Comparison of ENCODE assay signal across 13 mouse cellular contexts in the genomic region with DNA sequence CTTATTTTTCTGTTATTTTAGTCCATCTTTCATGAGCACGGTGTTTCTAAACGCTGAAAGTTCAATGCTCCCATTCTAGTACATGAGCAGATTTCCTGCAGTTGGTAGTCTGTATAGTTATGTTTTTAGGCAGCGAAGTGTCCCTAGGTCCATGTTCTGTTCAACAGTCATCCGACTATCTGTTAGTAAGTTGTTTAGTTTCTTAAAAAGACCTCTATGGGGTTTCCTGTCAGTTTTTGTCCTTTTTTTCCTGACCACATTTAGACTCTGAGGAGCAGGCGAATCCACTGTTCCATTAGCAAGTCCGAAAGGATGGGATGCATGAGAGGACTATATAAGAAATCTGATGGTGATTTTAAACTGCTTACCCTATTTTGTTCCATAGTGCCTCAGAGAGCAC. TPM values are rescaled to one million over a fixed set of nuclear protein-coding genes. Genes with fewer than 3 reads are reported as not detected.
"Had no signal": no experiment of that assay in that cellular context is flagged by ENCODE, and none has a peak within 500 bp of the region (broad histone marks: within the 10 kb centered on the region; RNA-seq: fewer than 3 reads in every experiment).

No protein-coding gene starts in this region.

RNA-seq across cellular contexts. Expression of a gene that starts 11.1 kb away (rescaled TPM):
- polyA plus RNA-seq: kidney, embryonic 15.5 days; limb, embryonic 12.5 days; limb, embryonic 15.5 days; liver, embryonic 11.5 days; liver, embryonic 14.5 days; liver, postnatal 0 days; lung, embryonic 14.5 days; lung, postnatal 0 days; midbrain, embryonic 13.5 days; midbrain, postnatal 0 days; neural tube, embryonic 13.5 days; stomach, embryonic 15.5 days; thymus, postnatal 0 days had no signal

RNA-seq across cellular contexts. Expression of a gene that starts 14.1 kb away (rescaled TPM):
- polyA plus RNA-seq: limb, embryonic 12.5 days; liver, embryonic 11.5 days; lung, embryonic 14.5 days; midbrain, embryonic 13.5 days; midbrain, postnatal 0 days had no signal
